Mouse (Mus musculus) small intestine, adult 2 months (tissue): ENCODE measurements around the gene Rbfox1.

Experiments used
- CTCF ChIP-seq: fragments of 200-500 bp; IDR thresholded peaks from 2 replicates; pipeline ENCODE4 v1.5.1; 2012; ENCODE audit warnings: low read depth, mild to moderate bottlenecking, control low read depth, inconsistent platforms, low read length, moderate library complexity, mixed read lengths; ENCODE audit not compliant: insufficient replicate concordance, insufficient read length; ENCODE audit errors: extremely low read depth
- POLR2A ChIP-seq: fragments of 200-500 bp; IDR thresholded peaks from 2 replicates; pipeline ENCODE4 v1.6.1; 2012; ENCODE audit warnings: low read depth, mild to moderate bottlenecking, control low read depth, inconsistent platforms, low read length, moderate library complexity

GRCm38 (mm10) chr16:6997109-6997508 is 1112.0 kb downstream of the Rbfox1 start:
- TF ChIP-seq POLR2A (no peak), CTCF (no peak)
